Mouse (Mus musculus): ENCODE measurements around the gene Cxadr. TPM values are rescaled to one million over a fixed set of nuclear protein-coding genes. Genes with fewer than 3 reads are reported as not detected.

Gene Cxadr
- total and polyA plus RNA-seq, 3 experiments: 0.33 TPM; not detected in 2

DNA sequence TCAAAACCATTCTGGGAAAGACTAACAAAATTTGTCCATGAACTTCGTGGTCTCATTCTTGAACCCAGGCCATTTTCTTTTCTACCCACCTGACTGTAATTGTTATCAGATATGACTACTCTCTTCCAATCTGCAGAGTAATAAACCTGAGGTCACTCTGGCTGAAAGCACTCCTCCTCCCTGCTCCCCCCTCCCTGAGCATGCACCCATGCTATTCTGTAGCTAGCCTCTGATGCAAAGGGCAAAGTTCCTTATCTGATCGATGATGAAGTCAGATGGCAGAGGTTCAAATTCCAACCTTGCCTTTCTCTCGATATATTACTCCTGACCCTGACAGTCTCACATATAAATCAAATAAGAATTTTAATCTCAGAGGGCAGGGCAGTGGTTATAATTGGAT, 33.1 kb upstream of the Cxadr start:
- no peaks in the 10 kb centered on the region for H3K9me3 ChIP-seq (replicated peaks; ENCODE audit: insufficient read depth, low read length)
- no peaks in the 10 kb centered on the region for H3K79me2 ChIP-seq (ENCODE audit: control insufficient read depth, insufficient read depth, low read length, poor library complexity)
- no peaks in the 10 kb centered on the region for H3K36me3 ChIP-seq (ENCODE audit: control insufficient read depth in 1 of 2, insufficient read depth in 2 of 2, low read length in 2 of 2)
- H3K9ac ChIP-seq (ENCODE audit: control insufficient read depth, low read depth, low read length, poor library complexity, severe bottlenecking): no peak overlapping the region
- DNase-seq (ENCODE audit: low read depth, low spot score): no peak
- TF ChIP-seq ZKSCAN1 (IDR thresholded peaks at IDR 0.05; ENCODE audit: low read depth, low read length): no peak
- no peak for TF ChIP-seq ZMIZ1 (IDR thresholded peaks at IDR 0.05; ENCODE audit: low read depth, low read length)
- no peak for TF ChIP-seq KAT2A (conservative IDR thresholded peaks at IDR 0.05; ENCODE audit: low read depth, low read length)
- TF ChIP-seq ETS1 (IDR thresholded peaks at IDR 0.05; ENCODE audit: low read depth, low read length): no peak
- TF ChIP-seq CTCF (IDR thresholded peaks at IDR 0.05 in 2 of 3, conservative IDR thresholded peaks at IDR 0.05 in 1 of 3; ENCODE audit: control insufficient read depth in 1 of 3, insufficient read depth in 1 of 3, low read depth in 2 of 3, low read length in 3 of 3, poor library complexity in 1 of 3, severe bottlenecking in 1 of 3): no peak
- no peak for TF ChIP-seq SMC3 (IDR thresholded peaks at IDR 0.05; ENCODE audit: low read depth, low read length)
- no peak for TF ChIP-seq CHD2 (IDR thresholded peaks at IDR 0.05; ENCODE audit: low read length)
- TF ChIP-seq HCFC1 (IDR thresholded peaks at IDR 0.05; ENCODE audit: low read depth, low read length): no peak
- no peak for TF ChIP-seq UBTF (IDR thresholded peaks at IDR 0.05; ENCODE audit: borderline replicate concordance, insufficient read depth, low read depth, low read length)
- no peak for TF ChIP-seq POLR2A (IDR thresholded peaks at IDR 0.05; ENCODE audit: control insufficient read depth in 1 of 2, insufficient read depth in 1 of 2, low read depth in 1 of 2, low read length in 2 of 2, poor library complexity in 1 of 2)
- H3K27me3 ChIP-seq (ENCODE audit: control insufficient read depth in 1 of 2, insufficient read depth in 2 of 2, low read length in 2 of 2): no peaks in the 10 kb centered on the region
- H3K4me1 ChIP-seq (ENCODE audit: control insufficient read depth in 1 of 2, insufficient read depth in 2 of 2, low read length in 2 of 2): no peaks in the 10 kb centered on the region
- no peak overlapping the region for H3K4me3 ChIP-seq (ENCODE audit: control insufficient read depth in 1 of 2, insufficient read depth in 1 of 2, low read depth in 2 of 2, low read length in 2 of 2)
- H3K27ac ChIP-seq (ENCODE audit: control insufficient read depth, low read depth, low read length): no peak overlapping the region

DNA sequence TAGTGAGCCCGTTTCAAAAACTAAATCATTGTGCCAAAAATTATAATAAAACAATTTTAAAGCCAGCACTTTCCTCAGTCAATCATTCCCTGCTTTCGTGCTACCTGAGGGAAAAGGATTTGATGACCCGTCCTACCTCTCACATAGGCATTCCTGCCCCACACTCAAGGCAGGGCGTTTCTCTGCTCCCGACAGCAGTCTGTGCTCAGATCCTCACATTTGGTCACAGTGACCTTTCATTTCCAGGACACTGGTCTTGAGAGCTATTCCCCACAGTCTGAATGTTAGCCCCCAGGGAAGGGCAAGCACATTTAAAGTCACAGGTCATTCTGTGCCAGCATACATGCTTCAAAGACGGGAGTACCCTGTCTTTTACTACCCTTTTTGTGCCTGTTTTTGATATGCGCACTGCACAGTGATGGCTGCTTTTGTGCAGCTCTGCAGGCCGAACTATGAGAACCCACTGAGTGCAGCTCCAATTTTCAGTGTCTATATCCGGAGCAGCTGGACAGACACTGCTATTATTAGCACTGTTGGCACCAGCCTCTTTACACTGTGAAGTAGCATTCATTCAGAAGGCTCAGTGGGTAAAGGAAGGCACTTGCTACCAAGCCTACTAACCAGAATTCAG, 26.3 kb upstream of the Cxadr start:
- no peak for DNase-seq (ENCODE audit: low read depth, low spot score)
- Histone ChIP-seq H3K4me3 (ENCODE audit: control insufficient read depth in 1 of 2, insufficient read depth in 1 of 2, low read depth in 2 of 2, low read length in 2 of 2) (no peak overlapping the region), H3K9ac (ENCODE audit: control insufficient read depth, low read depth, low read length, poor library complexity, severe bottlenecking) (no peak overlapping the region), H3K4me1 (ENCODE audit: control insufficient read depth in 1 of 2, insufficient read depth in 2 of 2, low read length in 2 of 2) (no peaks in the 10 kb centered on the region), H3K27me3 (ENCODE audit: control insufficient read depth in 1 of 2, insufficient read depth in 2 of 2, low read length in 2 of 2) (no peaks in the 10 kb centered on the region), H3K79me2 (ENCODE audit: control insufficient read depth, insufficient read depth, low read length, poor library complexity) (no peaks in the 10 kb centered on the region), H3K36me3 (ENCODE audit: control insufficient read depth in 1 of 2, insufficient read depth in 2 of 2, low read length in 2 of 2) (no peaks in the 10 kb centered on the region), H3K9me3 (replicated peaks; ENCODE audit: insufficient read depth, low read length) (no peaks in the 10 kb centered on the region), H3K27ac (ENCODE audit: control insufficient read depth, low read depth, low read length) (no peak overlapping the region)
- TF ChIP-seq BHLHE40 (IDR thresholded peaks at IDR 0.05; ENCODE audit: borderline replicate concordance, low read depth, low read length): no peak
- no peak for TF ChIP-seq USF2 (IDR thresholded peaks at IDR 0.05; ENCODE audit: borderline replicate concordance in 1 of 2, insufficient read depth in 1 of 2, low read depth in 1 of 2, low read length in 2 of 2)
- no peak for TF ChIP-seq RAD21 (IDR thresholded peaks at IDR 0.05; ENCODE audit: low read depth, low read length)
- no peak for TF ChIP-seq MEF2A (IDR thresholded peaks at IDR 0.05; ENCODE audit: extremely low read depth, insufficient replicate concordance, low read depth, low read length, poor library complexity, severe bottlenecking)
